In genomic region chr14:25350282-25350964, GRCm38 (mm10) we compare ENCODE assay signal across 16 mouse cellular contexts.
DNase-seq lines count a peak whose midpoint lies in the region; ATAC-seq and TF ChIP-seq lines count a peak whose summit lies in the region.
"Had no signal": no experiment of that assay in that cellular context is flagged by ENCODE, and none has a peak within 500 bp of the region (broad histone marks: within the 10 kb centered on the region; RNA-seq: fewer than 3 reads in every experiment).

No protein-coding gene starts in this region.

- H3K36me3 ChIP-seq in embryonic facial prominence, embryonic 12.5 days = no peaks in the 10 kb centered on the region
- no peaks in the 10 kb centered on the region for H3K36me3 ChIP-seq in forebrain, embryonic 14.5 days (ENCODE audit: control insufficient read depth, insufficient read depth, low read length)
- no peaks in the 10 kb centered on the region for H3K36me3 ChIP-seq in limb, embryonic 14.5 days (ENCODE audit: control insufficient read depth, insufficient read depth, low read length)
- no peaks in the 10 kb centered on the region for H3K36me3 ChIP-seq in hindbrain, embryonic 11.5 days (ENCODE audit: control insufficient read depth, insufficient read depth, low read length)

- no peak for TF ChIP-seq POLR2A in limb, embryonic 14.5 days (IDR thresholded peaks at IDR 0.05; ENCODE audit: borderline replicate concordance, extremely low read depth, insufficient read depth, insufficient read length)

- no peak for ATAC-seq in embryonic facial prominence, embryonic 12.5 days (ENCODE audit: insufficient number of reproducible peaks, insufficient read depth, low FRiP score, low TSS enrichment)
- no peak for ATAC-seq in forebrain, embryonic 14.5 days
- peak; percentile 72 for ATAC-seq in limb, embryonic 14.5 days (ENCODE audit: low FRiP score, low read depth)
- ATAC-seq in hindbrain, embryonic 11.5 days (ENCODE audit: low FRiP score) = no peak
- ATAC-seq: hindbrain, embryonic 16.5 days; Patski had no signal

- peak; percentile 27 to 69 for DNase-seq in left cerebral cortex, postnatal 14 days (ENCODE audit: low spot score in 2 of 2)
- DNase-seq in left cerebral cortex, postnatal 4 days = no peak
- peak; percentile 38 for DNase-seq in forebrain, embryonic 14.5 days (ENCODE audit: low spot score)
- DNase-seq in limb, embryonic 14.5 days (ENCODE audit: low spot score) = peak; percentile 73
- no peak for DNase-seq in hindbrain, embryonic 11.5 days (ENCODE audit: low spot score)
- no peak for DNase-seq in heart, postnatal 4 days
- DNase-seq: cerebellum, adult 8-10 months; embryo, embryonic 11 days; gastrocnemius, postnatal 36 days; retina, postnatal 1 day had no signal

- intact Hi-C loops in left cerebral cortex, postnatal 14 days (cut with DNase I) = no loop called here
- intact Hi-C loops in left cerebral cortex, postnatal 4 days (cut with DNase I) = no loop called here

- H3K4me3 ChIP-seq in embryonic facial prominence, embryonic 12.5 days = no peak overlapping the region
- H3K4me3 ChIP-seq in forebrain, embryonic 14.5 days (ENCODE audit: low read depth, low read length) = no peak overlapping the region
- no peak overlapping the region for H3K4me3 ChIP-seq in limb, embryonic 14.5 days (replicated peaks; ENCODE audit: low read length)
- no peak overlapping the region for H3K4me3 ChIP-seq in hindbrain, embryonic 11.5 days (ENCODE audit: low read depth, low read length)
- H3K4me3 ChIP-seq: layer of hippocampus, adult 2 months; megakaryocyte, embryonic 14.5 days had no signal

- no peak overlapping the region for H3K4me2 ChIP-seq in embryonic facial prominence, embryonic 12.5 days (replicated peaks)
- no peak overlapping the region for H3K4me2 ChIP-seq in forebrain, embryonic 14.5 days (ENCODE audit: low read length)
- H3K4me2 ChIP-seq in limb, embryonic 14.5 days (replicated peaks; ENCODE audit: low read depth, low read length, severe bottlenecking) = no peak overlapping the region
- no peak overlapping the region for H3K4me2 ChIP-seq in hindbrain, embryonic 11.5 days (replicated peaks; ENCODE audit: low read depth, low read length)
- H3K4me2 ChIP-seq: liver, embryonic 11.5 days had no signal

- no peaks in the 10 kb centered on the region for H3K27me3 ChIP-seq in embryonic facial prominence, embryonic 12.5 days
- H3K27me3 ChIP-seq in forebrain, embryonic 14.5 days (replicated peaks; ENCODE audit: control insufficient read depth, insufficient read depth, low read length) = no peaks in the 10 kb centered on the region
- no peaks in the 10 kb centered on the region for H3K27me3 ChIP-seq in limb, embryonic 14.5 days (ENCODE audit: control insufficient read depth, insufficient read depth, low read length)
- no peaks in the 10 kb centered on the region for H3K27me3 ChIP-seq in hindbrain, embryonic 11.5 days (ENCODE audit: control insufficient read depth, insufficient read depth, low read length)
- H3K27me3 ChIP-seq: Patski had no signal

- H3K9ac ChIP-seq in embryonic facial prominence, embryonic 12.5 days = no peak overlapping the region
- H3K9ac ChIP-seq in forebrain, embryonic 14.5 days (ENCODE audit: low read length) = no peak overlapping the region
- H3K9ac ChIP-seq in limb, embryonic 14.5 days (ENCODE audit: low read depth, low read length, severe bottlenecking) = no peak overlapping the region
- no peak overlapping the region for H3K9ac ChIP-seq in hindbrain, embryonic 11.5 days (ENCODE audit: low read depth, low read length)

- H3K9me3 ChIP-seq in embryonic facial prominence, embryonic 12.5 days = no peaks in the 10 kb centered on the region
- H3K9me3 ChIP-seq in forebrain, embryonic 14.5 days (replicated peaks; ENCODE audit: control insufficient read depth, low read length) = no peaks in the 10 kb centered on the region
- H3K9me3 ChIP-seq in limb, embryonic 14.5 days (ENCODE audit: control insufficient read depth, low read length) = no peaks in the 10 kb centered on the region
- H3K9me3 ChIP-seq in hindbrain, embryonic 11.5 days (ENCODE audit: control insufficient read depth, low read length) = no peaks in the 10 kb centered on the region

- peaks cover 17% of the 10 kb centered on the region for H3K4me1 ChIP-seq in embryonic facial prominence, embryonic 12.5 days
- no peaks in the 10 kb centered on the region; the same call in 1 of the 2 replicates for H3K4me1 ChIP-seq in forebrain, embryonic 14.5 days (ENCODE audit: control insufficient read depth, insufficient read depth, low read length)
- peaks cover 36% of the 10 kb centered on the region for H3K4me1 ChIP-seq in limb, embryonic 14.5 days (ENCODE audit: control insufficient read depth, insufficient read depth, low read length)
- no peaks in the 10 kb centered on the region for H3K4me1 ChIP-seq in hindbrain, embryonic 11.5 days (replicated peaks; ENCODE audit: control insufficient read depth, insufficient read depth, low read length)

- H3K27ac ChIP-seq in embryonic facial prominence, embryonic 12.5 days = peak overlapping the region; percentile 86
- 0 out of 2 replicates have a peak overlapping the region, but pooled peaks have one; percentile 5 for H3K27ac ChIP-seq in forebrain, embryonic 14.5 days (ENCODE audit: low read depth, low read length)
- peak overlapping the region; percentile 80 for H3K27ac ChIP-seq in limb, embryonic 14.5 days (replicated peaks; ENCODE audit: low read depth, low read length)
- H3K27ac ChIP-seq in hindbrain, embryonic 11.5 days (ENCODE audit: low read depth, low read length) = no peak overlapping the region
- H3K27ac ChIP-seq: layer of hippocampus, adult 2 months had no signal

- 45% methylated on average over 9 of the region's 9 CpGs for WGBS in embryonic facial prominence, embryonic 12.5 days
- 77% methylated on average over 9 of the region's 9 CpGs for WGBS in forebrain, embryonic 14.5 days
- WGBS in limb, embryonic 14.5 days = 26% methylated on average over 9 of the region's 9 CpGs
- WGBS in hindbrain, embryonic 11.5 days = 80% methylated on average over 9 of the region's 9 CpGs

Comparison
In these comparisons a context has a peak if more than half of its experiments do, and no peak if none do; other contexts are left out.
1. DNase-seq: peak in left cerebral cortex, postnatal 14 days (2 of 2), forebrain, embryonic 14.5 days (single experiment) and limb, embryonic 14.5 days (single experiment); none in left cerebral cortex, postnatal 4 days (single experiment), hindbrain, embryonic 11.5 days (single experiment) and heart, postnatal 4 days (single experiment).